Mouse (Mus musculus): ENCODE results near the gene Fam178b.

- TF ChIP-seq CTCF (IDR thresholded peaks at IDR 0.05; ENCODE audit: low read depth) (peak; percentile 90), EP300 (optimal IDR thresholded peaks at IDR 0.05) (peak; percentile 5)
These were observed 126.2 kb downstream of the Fam178b start for GRCm38 (mm10) chr1:36556553-36557456.
